Mouse (Mus musculus) adrenal gland, adult 18-20 months (tissue): ENCODE data around the gene Exd1. TPM values are rescaled to one million over a fixed set of nuclear protein-coding genes. Genes with fewer than 3 reads are reported as not detected.

Experiments used
- DNase-seq, 2 experiments: peaks; one replicate each; pipeline ENCODE4 v3.0.0; 2021 to 2022; ENCODE audit warnings: low spot score in 2 of 2
- long read RNA-seq, 2 experiments: library from polyadenylated mRNA; stranded (forward); transcript quantifications; one replicate each; pipeline ENCODE4 v2.0.0; 2021
- total RNA-seq, 2 experiments: library from RNA; stranded (reverse); gene quantifications; 1 replicate in 1 of 2; 2 replicates in 1 of 2; pipeline ENCODE4 v1.2.3; 2021

Exd1 gene
- total RNA-seq, result 1 to 10 TPM; 2.5 to 2.6 TPM
- long read RNA-seq, experiment 1, partial matches to known transcripts, result 1 of 1 reads
- long read RNA-seq, experiment 1, other reads (novel, unspliced or antisense), result 0 of 1 reads
- long read RNA-seq, experiment 2, partial matches to known transcripts, result 6 of 6 reads
- long read RNA-seq, experiment 2, other reads (novel, unspliced or antisense), result 0 of 6 reads

GRCm38 (mm10) chr2:119547522-119548370, at the start of gene Exd1, which contains the start of gene Chp1:
Exd1 (minus strand) TSS chr2:119547627.
Chp1 (plus strand) TSS chr2:119547697.
- peak; percentile 97 to 98 for DNase-seq

GRCm38 (mm10) chr2:119596781-119597330, 49.4 kb upstream of the Exd1 start:
- DNase-seq, result no peak

GRCm38 (mm10) chr2:119595308-119595707, 47.9 kb upstream of the Exd1 start:
- DNase-seq, result no peak

GRCm38 (mm10) chr2:119594113-119594981, 46.9 kb upstream of the Exd1 start:
- peak; percentile 93 to 94 for DNase-seq

GRCm38 (mm10) chr2:119593765-119594112, 46.3 kb upstream of the Exd1 start:
- no peak for DNase-seq

GRCm38 (mm10) chr2:119591247-119591646, 43.8 kb upstream of the Exd1 start:
- no peak for DNase-seq

GRCm38 (mm10) chr2:119587383-119587782, 40.0 kb upstream of the Exd1 start:
- peak; percentile 60 to 63 for DNase-seq

GRCm38 (mm10) chr2:119584282-119584681, 36.9 kb upstream of the Exd1 start:
- no peak for DNase-seq

- DNase-seq, result no peak
Measured at GRCm38 (mm10) chr2:119583439-119583838, 36.0 kb upstream of the Exd1 start.

GRCm38 (mm10) chr2:119581571-119581970, 34.1 kb upstream of the Exd1 start:
- no peak for DNase-seq

GRCm38 (mm10) chr2:119572471-119572870, 25.0 kb upstream of the Exd1 start:
- DNase-seq, result no peak

GRCm38 (mm10) chr2:119566182-119566855, 18.9 kb upstream of the Exd1 start:
- DNase-seq, result no peak

- DNase-seq, result no peak
Measured at GRCm38 (mm10) chr2:119565284-119565683, 17.9 kb upstream of the Exd1 start.

GRCm38 (mm10) chr2:119561794-119562193, 14.4 kb upstream of the Exd1 start:
- no peak for DNase-seq

GRCm38 (mm10) chr2:119558737-119559340, 11.4 kb upstream of the Exd1 start:
- no peak for DNase-seq

GRCm38 (mm10) chr2:119558039-119558438, 10.6 kb upstream of the Exd1 start:
- DNase-seq, result no peak

- no peak for DNase-seq
Measured at GRCm38 (mm10) chr2:119549678-119550077, 2.3 kb upstream of the Exd1 start.

GRCm38 (mm10) chr2:119548691-119549090, 1.3 kb upstream of the Exd1 start:
- no peak for DNase-seq

GRCm38 (mm10) chr2:119548371-119548660, 889 bp upstream of the Exd1 start:
- DNase-seq, result no peak

- peak; percentile 75 to 82 for DNase-seq
Measured at GRCm38 (mm10) chr2:119546848-119547521, 442 bp downstream of the Exd1 start.
